ENCODE assay signal across 8 mouse cellular contexts in the genomic region with DNA sequence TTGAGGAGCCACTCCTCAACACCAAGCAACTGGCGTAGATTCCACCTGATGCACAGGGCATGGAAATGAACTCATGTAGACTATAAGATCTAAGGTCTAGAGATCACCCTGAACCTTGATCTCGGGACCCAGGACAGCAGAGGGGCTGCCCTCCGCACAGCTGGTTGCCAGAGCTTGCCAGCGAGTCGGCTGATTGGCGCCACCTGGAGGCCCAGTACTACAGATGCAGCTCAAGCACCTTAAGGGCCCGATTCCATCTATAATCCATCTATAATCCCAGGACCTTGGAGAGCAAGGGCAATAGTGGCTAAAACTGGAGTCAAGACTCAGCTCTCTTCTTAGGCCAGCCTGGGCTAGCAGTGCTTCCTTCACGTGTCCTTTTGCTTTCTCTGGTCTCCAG. TPM values are rescaled to one million over a fixed set of nuclear protein-coding genes. Genes with fewer than 3 reads are reported as not detected.
DNase-seq lines count a peak whose midpoint lies in the region; ATAC-seq lines count a peak whose summit lies in the region.

No protein-coding gene starts in this region.

- H3K27ac ChIP-seq in forebrain, embryonic 12.5 days: no peak overlapping the region
- H3K27ac ChIP-seq in hindbrain, embryonic 13.5 days: no peak overlapping the region
- H3K27ac ChIP-seq in stomach, embryonic 14.5 days (ENCODE audit: low read length): no peak overlapping the region

- H3K4me3 ChIP-seq in forebrain, embryonic 12.5 days (replicated peaks): no peak overlapping the region
- 0 out of 2 replicates have a peak overlapping the region, but pooled peaks have one; percentile 41 for H3K4me3 ChIP-seq in hindbrain, embryonic 13.5 days
- peak overlapping the region; percentile 42; the same call in 1 of the 2 replicates for H3K4me3 ChIP-seq in stomach, embryonic 14.5 days (ENCODE audit: low read depth, low read length)

- no peak overlapping the region for H3K9ac ChIP-seq in forebrain, embryonic 12.5 days
- H3K9ac ChIP-seq in hindbrain, embryonic 13.5 days: no peak overlapping the region
- H3K9ac ChIP-seq in stomach, embryonic 14.5 days (replicated peaks; ENCODE audit: low read depth, low read length): no peak overlapping the region

- peak; percentile 70 for DNase-seq in gastrocnemius, adult 18-20 months (ENCODE audit: low spot score)
- no peak for DNase-seq in gastrocnemius, adult 8-10 months (ENCODE audit: low spot score in 2 of 2)
- DNase-seq in adrenal gland, adult 2 months: peak; percentile 64
- peak; percentile 72 for DNase-seq in left cerebral cortex, postnatal 4 days

- H3K9me3 ChIP-seq in forebrain, embryonic 12.5 days: no peaks in the 10 kb centered on the region
- H3K9me3 ChIP-seq in hindbrain, embryonic 13.5 days: no peaks in the 10 kb centered on the region
- H3K9me3 ChIP-seq in stomach, embryonic 14.5 days (ENCODE audit: control insufficient read depth, low read depth, low read length): no peaks in the 10 kb centered on the region

- peaks cover 76% of the 10 kb centered on the region for H3K27me3 ChIP-seq in forebrain, embryonic 12.5 days
- H3K27me3 ChIP-seq in hindbrain, embryonic 13.5 days: peaks cover 74% of the 10 kb centered on the region
- H3K27me3 ChIP-seq in stomach, embryonic 14.5 days (ENCODE audit: control insufficient read depth, insufficient read depth, low read length): peaks cover 23% of the 10 kb centered on the region

- H3K4me1 ChIP-seq in forebrain, embryonic 12.5 days: peaks cover 8% of the 10 kb centered on the region
- peaks cover 12% of the 10 kb centered on the region for H3K4me1 ChIP-seq in hindbrain, embryonic 13.5 days (replicated peaks)
- H3K4me1 ChIP-seq in stomach, embryonic 14.5 days (ENCODE audit: control insufficient read depth, insufficient read depth, low read length): peaks cover 3% of the 10 kb centered on the region; the same call in 1 of the 2 replicates

- WGBS in forebrain, embryonic 12.5 days: 4% methylated on average over 8 of the region's 8 CpGs
- WGBS in hindbrain, embryonic 13.5 days: 2% methylated on average over 8 of the region's 8 CpGs
- WGBS in stomach, embryonic 14.5 days: 2% methylated on average over 8 of the region's 8 CpGs

- intact Hi-C loops in left cerebral cortex, postnatal 4 days (cut with DNase I): no loop called here

- no peaks in the 10 kb centered on the region for H3K36me3 ChIP-seq in forebrain, embryonic 12.5 days (replicated peaks)
- H3K36me3 ChIP-seq in hindbrain, embryonic 13.5 days: no peaks in the 10 kb centered on the region
- H3K36me3 ChIP-seq in stomach, embryonic 14.5 days (ENCODE audit: control insufficient read depth, insufficient read depth, low read length): no peaks in the 10 kb centered on the region

- no peak overlapping the region for H3K4me2 ChIP-seq in forebrain, embryonic 12.5 days
- no peak overlapping the region for H3K4me2 ChIP-seq in hindbrain, embryonic 13.5 days
- H3K4me2 ChIP-seq in stomach, embryonic 14.5 days (replicated peaks; ENCODE audit: low read depth, low read length): peak overlapping the region; percentile 63

- 0 out of 2 replicates have a peak, but pooled peaks have one; percentile 23 for ATAC-seq in forebrain, embryonic 12.5 days (ENCODE audit: low FRiP score)
- ATAC-seq in hindbrain, embryonic 13.5 days (ENCODE audit: low FRiP score): no peak
- peak; percentile 65 for ATAC-seq in monocyte, adult 5-6 weeks (replicated peaks; ENCODE audit: insufficient number of reproducible peaks, low FRiP score, low TSS enrichment, poor library complexity, severe bottlenecking)
- ATAC-seq in stomach, embryonic 14.5 days (ENCODE audit: insufficient number of reproducible peaks, insufficient read depth, low FRiP score, low read depth): no peak

RNA-seq across cellular contexts. Expression of gene Lgr6, which starts 0.9 kb away (rescaled TPM):
- under 1 TPM; 0.11 to 0.57 TPM for total RNA-seq in gastrocnemius, adult 18-20 months (2021)
- under 1 TPM; 0.11 to 0.19 (median 0.17) TPM for total RNA-seq in gastrocnemius, adult 8-10 months (2022)
- 1 to 10 TPM; 2.0 to 3.6 TPM for total RNA-seq in adrenal gland, adult 2 months (2021)
- polyA plus RNA-seq in adrenal gland, adult 2 months (2012; rRNA removed): 1.1 and 1.8 TPM in 2 replicates
- polyA plus RNA-seq in forebrain, embryonic 12.5 days (2016; fragmentation: Nextera tagmentation; extraction: Ambion mirVana): 0.36 and 0.42 TPM in 2 replicates
- 0.47 and 0.92 TPM in 2 replicates for polyA plus RNA-seq in hindbrain, embryonic 13.5 days (2015; fragmentation: Nextera tagmentation; extraction: Ambion mirVana)
- 1 to 10 TPM; 1.6 to 2.3 TPM for total RNA-seq in left cerebral cortex, postnatal 4 days (2021)
- total RNA-seq in monocyte, adult 5-6 weeks (2017): 0.10 to 0.32 TPM in 2 of 3 replicates, not detected in the other
- 1.5 and 1.8 TPM in 2 replicates for polyA plus RNA-seq in stomach, embryonic 14.5 days (2014; fragmentation: Nextera tagmentation; extraction: Ambion mirVana)

RNA-seq across cellular contexts. Expression of gene Ptpn7, which starts 26.5 kb away (rescaled TPM):
- total RNA-seq in gastrocnemius, adult 18-20 months (2021): under 1 TPM; 0.07 to 0.14 TPM
- total RNA-seq in gastrocnemius, adult 8-10 months (2022): under 1 TPM; 0.12 to 0.22 (median 0.15) TPM
- total RNA-seq in adrenal gland, adult 2 months (2021): 1 to 10 TPM; 1.6 to 1.8 TPM
- 2.6 and 2.7 TPM in 2 replicates for polyA plus RNA-seq in adrenal gland, adult 2 months (2012; rRNA removed)
- polyA plus RNA-seq in forebrain, embryonic 12.5 days (2016; fragmentation: Nextera tagmentation; extraction: Ambion mirVana): 0.78 and 1.0 TPM in 2 replicates
- polyA plus RNA-seq in hindbrain, embryonic 13.5 days (2015; fragmentation: Nextera tagmentation; extraction: Ambion mirVana): 0.62 and 0.88 TPM in 2 replicates
- under 1 TPM; 0.10 to 0.24 TPM for total RNA-seq in left cerebral cortex, postnatal 4 days (2021)
- total RNA-seq in monocyte, adult 5-6 weeks (2017): 25.1 to 87.0 TPM (median 26.0 TPM) in 3 replicates
- polyA plus RNA-seq in stomach, embryonic 14.5 days (2014; fragmentation: Nextera tagmentation; extraction: Ambion mirVana): 1.1 and 1.2 TPM in 2 replicates

RNA-seq across cellular contexts. Expression of gene Arl8a, which starts 40.7 kb away (rescaled TPM):
- 10 to 100 TPM; 17.4 to 22.5 TPM for total RNA-seq in gastrocnemius, adult 18-20 months (2021)
- total RNA-seq in gastrocnemius, adult 8-10 months (2022): 10 to 100 TPM; 16.6 to 19.3 (median 18.0) TPM
- total RNA-seq in adrenal gland, adult 2 months (2021): 10 to 100 TPM; 59.4 to 62.2 TPM
- polyA plus RNA-seq in adrenal gland, adult 2 months (2012; rRNA removed): 41.5 and 43.2 TPM in 2 replicates
- polyA plus RNA-seq in forebrain, embryonic 12.5 days (2016; fragmentation: Nextera tagmentation; extraction: Ambion mirVana): 113 and 119 TPM in 2 replicates
- 284 and 285 TPM in 2 replicates for polyA plus RNA-seq in hindbrain, embryonic 13.5 days (2015; fragmentation: Nextera tagmentation; extraction: Ambion mirVana)
- 100 to 1,000 TPM; 508 to 512 TPM for total RNA-seq in left cerebral cortex, postnatal 4 days (2021)
- total RNA-seq in monocyte, adult 5-6 weeks (2017): 52.6 to 85.7 TPM (median 55.1 TPM) in 3 replicates
- 55.5 and 57.4 TPM in 2 replicates for polyA plus RNA-seq in stomach, embryonic 14.5 days (2014; fragmentation: Nextera tagmentation; extraction: Ambion mirVana)

Comparison
In these comparisons a context has a peak if more than half of its experiments do, and no peak if none do; other contexts are left out.
1. DNase-seq: peak in gastrocnemius, adult 18-20 months (single experiment), adrenal gland, adult 2 months (single experiment) and left cerebral cortex, postnatal 4 days (single experiment); none in gastrocnemius, adult 8-10 months (0 of 2).
2. ATAC-seq: peak in forebrain, embryonic 12.5 days (single experiment) and monocyte, adult 5-6 weeks (single experiment); none in hindbrain, embryonic 13.5 days (single experiment) and stomach, embryonic 14.5 days (single experiment).